Mouse (Mus musculus): ENCODE measurements around the gene Pcnx. TPM values are rescaled to one million over a fixed set of nuclear protein-coding genes. Genes with fewer than 3 reads are reported as not detected.

The Pcnx gene
- total RNA-seq, 2 experiments from 2014 or later = 99.3 to 109 TPM

- H3K27ac ChIP-seq = no peak overlapping the region
- no peak for DNase-seq (ENCODE audit: extremely low spot score in 1 of 2, low spot score in 2 of 2)
- H3K4me3 ChIP-seq = no peak overlapping the region
- intact Hi-C loops (cut with DNase I) = no loop called here
- TF ChIP-seq CTCF (IDR thresholded peaks at IDR 0.05) = no peak
Observed at GRCm38 (mm10) chr12:81883255-81884106, 23.7 kb downstream of the Pcnx start.

- intact Hi-C loops (cut with DNase I) = no loop called here
- H3K4me3 ChIP-seq = no peak overlapping the region
- no peak for TF ChIP-seq CTCF (IDR thresholded peaks at IDR 0.05)
- H3K27ac ChIP-seq = no peak overlapping the region
- no peak for DNase-seq (ENCODE audit: extremely low spot score in 1 of 2, low spot score in 2 of 2)
Observed at GRCm38 (mm10) chr12:81884107-81884398, 24.2 kb downstream of the Pcnx start.

GRCm38 (mm10) chr12:81884983-81885382 is 25.2 kb downstream of the Pcnx start:
- intact Hi-C loops (cut with DNase I) = no loop called here
- no peak for DNase-seq (ENCODE audit: extremely low spot score in 1 of 2, low spot score in 2 of 2)
- no peak overlapping the region for H3K4me3 ChIP-seq
- H3K27ac ChIP-seq = no peak overlapping the region
- no peak for TF ChIP-seq CTCF (IDR thresholded peaks at IDR 0.05)

GRCm38 (mm10) chr12:81885982-81886381 is 26.2 kb downstream of the Pcnx start:
- intact Hi-C loops (cut with DNase I) = no loop called here
- TF ChIP-seq CTCF (IDR thresholded peaks at IDR 0.05) = no peak
- DNase-seq (ENCODE audit: extremely low spot score in 1 of 2, low spot score in 2 of 2) = no peak
- Histone ChIP-seq H3K4me3 (no peak overlapping the region), H3K27ac (no peak overlapping the region)

- TF ChIP-seq CTCF (IDR thresholded peaks at IDR 0.05) = no peak
- DNase-seq (ENCODE audit: extremely low spot score in 1 of 2, low spot score in 2 of 2) = no peak
- intact Hi-C loops (cut with DNase I) = no loop called here
- H3K27ac ChIP-seq = no peak overlapping the region
- no peak overlapping the region for H3K4me3 ChIP-seq
Observed at GRCm38 (mm10) chr12:81888954-81889353, 29.1 kb downstream of the Pcnx start.

GRCm38 (mm10) chr12:81891946-81892345 is 32.1 kb downstream of the Pcnx start:
- H3K27ac ChIP-seq = no peak overlapping the region
- intact Hi-C loops (cut with DNase I) = no loop called here
- TF ChIP-seq CTCF (IDR thresholded peaks at IDR 0.05) = no peak
- DNase-seq (ENCODE audit: extremely low spot score in 1 of 2, low spot score in 2 of 2) = no peak
- H3K4me3 ChIP-seq = no peak overlapping the region

GRCm38 (mm10) chr12:81894311-81894710 is 34.5 kb downstream of the Pcnx start:
- H3K27ac ChIP-seq = no peak overlapping the region
- TF ChIP-seq CTCF (IDR thresholded peaks at IDR 0.05) = no peak
- intact Hi-C loops (cut with DNase I) = no loop called here
- no peak overlapping the region for H3K4me3 ChIP-seq
- DNase-seq (ENCODE audit: extremely low spot score in 1 of 2, low spot score in 2 of 2) = peak in 1 of 2 experiments; percentile 29

- Histone ChIP-seq H3K27ac (no peak overlapping the region), H3K4me3 (no peak overlapping the region)
- no peak for DNase-seq (ENCODE audit: extremely low spot score in 1 of 2, low spot score in 2 of 2)
- intact Hi-C loops (cut with DNase I) = no loop called here
- TF ChIP-seq CTCF (IDR thresholded peaks at IDR 0.05) = no peak
Observed at GRCm38 (mm10) chr12:81895986-81896385, 36.2 kb downstream of the Pcnx start.

GRCm38 (mm10) chr12:81904456-81904855 is 44.6 kb downstream of the Pcnx start:
- intact Hi-C loops (cut with DNase I) = no loop called here
- Histone ChIP-seq H3K27ac (no peak overlapping the region), H3K4me3 (no peak overlapping the region)
- TF ChIP-seq CTCF (IDR thresholded peaks at IDR 0.05) = no peak
- no peak for DNase-seq (ENCODE audit: extremely low spot score in 1 of 2, low spot score in 2 of 2)

GRCm38 (mm10) chr12:81905865-81906264 is 46.0 kb downstream of the Pcnx start:
- intact Hi-C loops (cut with DNase I) = no loop called here

GRCm38 (mm10) chr12:81907741-81908357 is 48.0 kb downstream of the Pcnx start:
- Histone ChIP-seq H3K27ac (no peak overlapping the region; the same call in 1 of the 2 replicates), H3K4me3 (no peak overlapping the region)
- no peak for DNase-seq (ENCODE audit: extremely low spot score in 1 of 2, low spot score in 2 of 2)
- intact Hi-C loops (cut with DNase I) = no loop called here
- TF ChIP-seq CTCF (IDR thresholded peaks at IDR 0.05) = no peak

More at GRCm38 (mm10) chr12:81905865-81906264, 46.0 kb downstream of the Pcnx start:
- DNase-seq (ENCODE audit: extremely low spot score in 1 of 2, low spot score in 2 of 2) = no peak
- H3K4me3 ChIP-seq = no peak overlapping the region
- H3K27ac ChIP-seq = no peak overlapping the region
- TF ChIP-seq CTCF (IDR thresholded peaks at IDR 0.05) = no peak

GRCm38 (mm10) chr12:81910439-81910838 is 50.6 kb downstream of the Pcnx start:
- no peak for DNase-seq (ENCODE audit: extremely low spot score in 1 of 2, low spot score in 2 of 2)
- H3K4me3 ChIP-seq = no peak overlapping the region
- intact Hi-C loops (cut with DNase I) = no loop called here
- TF ChIP-seq CTCF (IDR thresholded peaks at IDR 0.05) = no peak
- peak overlapping the region; percentile 38; the same call in 1 of the 2 replicates for H3K27ac ChIP-seq

Measured in left cerebral cortex, adult 2 months (tissue).